Mouse (Mus musculus) intestine, postnatal 0 days (tissue): ENCODE results near the gene Mrtfa. TPM values are rescaled to one million over a fixed set of nuclear protein-coding genes. Genes with fewer than 3 reads are reported as not detected.

Source experiments
- ATAC-seq: fragments of 200-750 bp; cut with Nextera tagmentation; 2 replicates; pipeline ENCODE4 v1.8.0; 2017; ENCODE audit warnings: mild to moderate bottlenecking, moderate TSS enrichment, moderate library complexity
- H3K27ac ChIP-seq: fragments of 300-500 bp; sonication (generic); 2 replicates; pipeline ENCODE4 v1.5.1; 2014; ENCODE audit warnings: mild to moderate bottlenecking, low read depth, low read length, moderate library complexity
- H3K27me3 ChIP-seq: fragments of 300-500 bp; sonication (generic); replicated peaks from 2 replicates; pipeline ENCODE4 v1.6.1; 2014; ENCODE audit warnings: low read length, mixed read lengths; ENCODE audit not compliant: control insufficient read depth, insufficient read depth
- H3K36me3 ChIP-seq: fragments of 300-500 bp; sonication (generic); 2 replicates; pipeline ENCODE4 v1.6.1; 2014; ENCODE audit warnings: mild to moderate bottlenecking, moderate library complexity; ENCODE audit not compliant: control insufficient read depth, insufficient read depth
- H3K4me1 ChIP-seq: fragments of 300-500 bp; sonication (generic); replicated peaks from 2 replicates; pipeline ENCODE4 v1.6.1; 2014; ENCODE audit warnings: antibody characterized with exemption, low read length, mixed read lengths; ENCODE audit not compliant: control insufficient read depth, insufficient read depth
- H3K4me2 ChIP-seq: fragments of 300-500 bp; sonication (generic); replicated peaks from 2 replicates; pipeline ENCODE4 v1.6.1; 2014; ENCODE audit warnings: low read depth, mild to moderate bottlenecking, moderate library complexity
- H3K4me3 ChIP-seq: fragments of 300-500 bp; sonication (generic); 2 replicates; pipeline ENCODE4 v1.5.1; 2014; ENCODE audit warnings: low read depth, low read length
- H3K9ac ChIP-seq: fragments of 300-500 bp; sonication (generic); 2 replicates; pipeline ENCODE4 v1.6.1; 2014; ENCODE audit warnings: mild to moderate bottlenecking, low read depth, low read length
- H3K9me3 ChIP-seq: fragments of 300-500 bp; sonication (generic); 2 replicates; pipeline ENCODE4 v1.6.1; 2016; ENCODE audit warnings: mixed run types; ENCODE audit not compliant: control insufficient read depth
- CTCF ChIP-seq: sonication (generic); IDR thresholded peaks from 2 replicates; pipeline ENCODE4 v1.5.1; 2016; ENCODE audit warnings: low read depth, mild to moderate bottlenecking, control low read depth, antibody characterized with exemption, moderate library complexity
- WGBS: fragments of 180-500 bp; shearing (Covaris S2); extraction: QIAGEN DNeasy Blood & Tissue Kit; methylation state at CpG from one replicate; pipeline ENCODE4 v1.1.7; 2014; 5-methylcytosine and 5-hydroxymethylcytosine counted together
- polyA plus RNA-seq: library from polyadenylated mRNA; unstranded; fragments of >200 nt; fragmentation: Nextera tagmentation; extraction: Ambion mirVana; gene quantifications from 2 replicates; pipeline ENCODE4 v1.2.1, GENCODE M21; 2015

The Mrtfa gene
- polyA plus RNA-seq, 1 experiment from 2014 or later, result 9.0 TPM

DNA sequence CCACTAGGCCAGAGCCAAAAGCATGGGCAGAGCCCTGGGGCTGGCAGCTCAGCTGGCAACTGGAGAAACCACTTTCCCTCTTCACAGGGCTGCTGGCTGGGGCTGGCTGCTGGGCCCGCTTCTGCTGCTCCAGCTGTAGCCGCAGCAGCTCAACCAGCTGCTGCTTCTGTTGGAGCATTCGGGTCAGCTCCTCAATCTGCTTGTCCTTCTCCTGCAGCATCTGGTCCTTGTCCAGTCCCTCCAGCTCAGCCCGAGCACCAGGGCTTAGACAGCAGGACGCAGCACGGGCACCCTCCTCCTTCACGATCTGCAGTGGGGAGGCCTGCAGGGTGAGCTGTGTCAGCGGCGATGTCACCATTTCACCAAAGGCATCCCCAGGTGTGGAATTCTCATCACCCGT, 174.1 kb downstream of the Mrtfa start:
- H3K27me3 ChIP-seq, result no peaks in the 10 kb centered on the region
- no peaks in the 10 kb centered on the region for H3K4me1 ChIP-seq
- no peak overlapping the region for H3K4me2 ChIP-seq
- no peak for ATAC-seq
- H3K9me3 ChIP-seq, result no peaks in the 10 kb centered on the region
- H3K27ac ChIP-seq, result no peak overlapping the region
- peaks cover 85% of the 10 kb centered on the region for H3K36me3 ChIP-seq
- WGBS, result 84% methylated on average over 10 of the region's 10 CpGs
- H3K9ac ChIP-seq, result no peak overlapping the region
- H3K4me3 ChIP-seq, result no peak overlapping the region
- TF ChIP-seq CTCF, result no peak

DNA sequence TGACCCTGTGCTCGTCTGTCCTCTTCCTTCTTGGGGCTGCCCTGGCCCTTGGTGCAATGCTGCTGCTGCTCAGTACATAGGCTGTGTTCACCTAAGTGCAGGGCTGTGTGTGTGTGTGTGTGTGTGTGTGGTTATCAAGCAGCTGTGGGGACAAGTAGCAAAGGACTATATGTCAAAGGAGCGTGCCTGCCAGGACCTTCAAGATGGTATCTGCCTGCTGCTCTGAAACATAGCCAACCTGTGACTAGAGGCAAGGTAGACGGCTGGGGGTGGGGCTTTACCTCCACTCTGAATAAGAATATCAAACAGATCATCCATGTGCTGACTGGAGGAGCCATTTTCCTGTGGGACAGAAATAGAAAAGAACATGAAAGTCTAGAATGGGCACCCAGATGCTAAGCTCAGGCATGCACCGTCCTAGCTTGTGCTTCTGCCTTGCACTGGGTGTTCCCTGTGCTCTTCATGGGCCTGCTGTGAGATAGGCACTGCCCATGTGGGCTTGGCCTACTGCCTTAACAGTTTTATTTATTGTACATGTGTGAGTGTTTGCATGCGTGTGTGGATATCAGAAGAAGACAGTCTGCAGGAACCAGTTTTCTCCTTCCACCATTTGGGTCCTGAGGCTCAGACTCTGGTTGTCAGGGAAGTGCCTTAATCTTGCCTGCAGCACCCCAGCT, 175.4 kb downstream of the Mrtfa start:
- H3K27ac ChIP-seq, result no peak overlapping the region
- no peak for TF ChIP-seq CTCF
- no peaks in the 10 kb centered on the region for H3K9me3 ChIP-seq
- no peaks in the 10 kb centered on the region for H3K27me3 ChIP-seq
- no peak for ATAC-seq
- H3K4me2 ChIP-seq, result no peak overlapping the region
- no peaks in the 10 kb centered on the region for H3K4me1 ChIP-seq
- peaks cover 84% of the 10 kb centered on the region for H3K36me3 ChIP-seq
- WGBS, result 78% methylated on average over 5 of the region's 5 CpGs
- H3K4me3 ChIP-seq, result no peak overlapping the region
- no peak overlapping the region for H3K9ac ChIP-seq

DNA sequence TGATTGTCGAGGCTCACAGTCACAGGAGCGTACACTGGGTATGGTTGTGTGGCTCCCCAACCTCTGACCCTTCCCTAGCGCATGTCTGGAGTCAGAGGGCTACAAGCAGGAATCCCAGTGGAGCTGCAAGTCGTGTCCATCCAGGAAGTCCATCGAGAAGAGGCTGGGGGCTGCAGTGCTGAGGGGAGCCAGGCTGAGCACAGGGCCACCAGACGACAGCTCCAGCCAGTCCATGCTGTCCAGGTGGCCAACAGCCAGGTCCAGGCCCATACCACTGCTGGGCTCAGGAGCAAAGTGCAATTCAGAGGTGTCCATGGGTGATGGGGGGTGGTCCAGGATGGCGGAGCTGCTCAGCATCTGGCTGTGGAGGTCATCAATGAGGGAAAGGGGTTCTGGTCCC, 177.4 kb downstream of the Mrtfa start:
- WGBS, result 88% methylated on average over 7 of the region's 7 CpGs
- no peak overlapping the region for H3K4me2 ChIP-seq
- H3K27me3 ChIP-seq, result no peaks in the 10 kb centered on the region
- peaks cover 78% of the 10 kb centered on the region for H3K36me3 ChIP-seq
- no peak for TF ChIP-seq CTCF
- no peak overlapping the region for H3K27ac ChIP-seq
- ATAC-seq, result no peak
- no peak overlapping the region for H3K4me3 ChIP-seq
- H3K9ac ChIP-seq, result no peak overlapping the region
- H3K9me3 ChIP-seq, result no peaks in the 10 kb centered on the region
- H3K4me1 ChIP-seq, result no peaks in the 10 kb centered on the region

- no peaks in the 10 kb centered on the region for H3K4me1 ChIP-seq
- no peaks in the 10 kb centered on the region for H3K27me3 ChIP-seq
- no peaks in the 10 kb centered on the region for H3K9me3 ChIP-seq
- no peak overlapping the region for H3K9ac ChIP-seq
- 90% methylated on average over 4 of the region's 4 CpGs for whole genome bisulfite sequencing
- no peak for TF ChIP-seq CTCF
- H3K27ac ChIP-seq, result no peak overlapping the region
- no peak for ATAC-seq
- no peak overlapping the region for H3K4me2 ChIP-seq
- peaks cover 76% of the 10 kb centered on the region for H3K36me3 ChIP-seq
- no peak overlapping the region for H3K4me3 ChIP-seq
Observed at GRCm38 (mm10) chr15:81012359-81012758, 178.2 kb downstream of the Mrtfa start.

GRCm38 (mm10) chr15:81011523-81011922, 179.0 kb downstream of the Mrtfa start:
- 52% methylated on average over 3 of the region's 3 CpGs for WGBS
- Histone ChIP-seq H3K9me3 (no peaks in the 10 kb centered on the region), H3K27me3 (no peaks in the 10 kb centered on the region), H3K4me1 (no peaks in the 10 kb centered on the region), H3K4me2 (no peak overlapping the region), H3K36me3 (peaks cover 69% of the 10 kb centered on the region), H3K9ac (no peak overlapping the region), H3K4me3 (no peak overlapping the region), H3K27ac (no peak overlapping the region; the same call in 1 of the 2 replicates)
- TF ChIP-seq CTCF, result no peak
- no peak for ATAC-seq

DNA sequence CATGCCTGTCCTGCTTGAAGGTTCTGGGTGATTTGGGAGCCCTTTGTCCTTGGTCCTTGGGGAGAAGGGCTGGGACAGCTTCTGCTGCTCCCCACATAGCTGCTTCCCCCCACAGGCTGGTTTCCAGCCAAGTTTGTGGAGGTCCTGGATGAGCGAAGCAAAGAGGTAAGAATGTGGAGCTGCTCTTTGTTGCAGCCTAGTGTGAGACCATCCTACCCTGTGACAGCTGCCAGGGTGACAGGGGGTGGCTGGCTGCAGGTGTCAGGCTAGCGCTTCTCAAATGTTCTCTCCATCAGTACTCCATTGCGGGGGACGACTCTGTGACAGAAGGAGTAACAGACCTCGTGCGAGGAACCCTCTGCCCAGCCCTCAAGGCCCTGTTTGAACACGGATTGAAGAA, 180.4 kb downstream of the Mrtfa start:
- no peaks in the 10 kb centered on the region for H3K9me3 ChIP-seq
- no peaks in the 10 kb centered on the region for H3K27me3 ChIP-seq
- no peak for ATAC-seq
- TF ChIP-seq CTCF, result no peak
- H3K4me2 ChIP-seq, result no peak overlapping the region
- H3K4me1 ChIP-seq, result no peaks in the 10 kb centered on the region
- H3K36me3 ChIP-seq, result peaks cover 59% of the 10 kb centered on the region
- H3K27ac ChIP-seq, result no peak overlapping the region
- WGBS, result 86% methylated on average over 7 of the region's 7 CpGs
- H3K4me3 ChIP-seq, result no peak overlapping the region
- no peak overlapping the region for H3K9ac ChIP-seq
